Mouse (Mus musculus) left cerebral cortex, postnatal 10 days (tissue): ENCODE measurements at regions not wholly inside any gene's neighbourhood (a gene's known extent, or its start where the extent isn't known, plus 50 kb on each side); places are given as distances from the start of the nearest gene placed in this dataset.
"Not testable (repeated sequence)": the region's sequence is repeated elsewhere in the genome, so short reads cannot be mapped to it uniquely, and the experiment has no call there.

ENCODE experiments used
- DNase-seq, 2 experiments: peaks; one replicate each; pipeline ENCODE4 v3.0.0; 2021 to 2022; ENCODE audit warnings: low spot score in 2 of 2, mixed read lengths in 1 of 2; ENCODE audit errors: extremely low spot score in 1 of 2
- intact Hi-C: fragments of 180-260 bp; cut with DNase I; formaldehyde crosslinking; loops from one replicate; pipeline ENCODE4 v1.15.1; 2025

- intact Hi-C loops, result loop anchor here (10.0 kb wide), 1 partner anchor 628 kb away; no protein-coding TSS in a partner anchor
- peak in 1 of 2 experiments; percentile 7 for DNase-seq
Observed at GRCm38 (mm10) chr12:109747201-109747600, 147.1 kb upstream of the Rtl1 start.

- intact Hi-C loops, result loop anchor here (10.0 kb wide), 1 partner anchor 627 kb away; no protein-coding TSS in a partner anchor
- DNase-seq, result peak in 1 of 2 experiments; percentile 16
Observed at GRCm38 (mm10) chr12:109747776-109748175, 147.6 kb upstream of the Rtl1 start.

GRCm38 (mm10) chr12:109748326-109749059 is 148.4 kb upstream of the Rtl1 start:
- intact Hi-C loops, result loop anchor here (10.0 kb wide), 1 partner anchor 626 kb away; no protein-coding TSS in a partner anchor
- DNase-seq, result peak; percentile 52 to 53

- DNase-seq, result no peak
- intact Hi-C loops, result loop anchor here (10.0 kb wide), 1 partner anchor 626 kb away; no protein-coding TSS in a partner anchor
Observed at GRCm38 (mm10) chr12:109749256-109749655, 149.1 kb upstream of the Rtl1 start.

GRCm38 (mm10) chr12:109749711-109750243 is 149.6 kb upstream of the Rtl1 start:
- DNase-seq, result peak in 1 of 2 experiments; percentile 71
- intact Hi-C loops, result loop anchor here (10.0 kb wide), 1 partner anchor 625 kb away; no protein-coding TSS in a partner anchor

GRCm38 (mm10) chr12:109754986-109755385 is 154.9 kb upstream of the Rtl1 start:
- intact Hi-C loops, result no loop called here
- no peak for DNase-seq

- intact Hi-C loops, result no loop called here
- no peak for DNase-seq
Observed at GRCm38 (mm10) chr12:109764293-109764692, 164.2 kb upstream of the Rtl1 start.

GRCm38 (mm10) chr12:109766602-109767001 is 166.5 kb upstream of the Rtl1 start:
- intact Hi-C loops, DNase-seq: not testable (repeated sequence)

GRCm38 (mm10) chr12:109772543-109772942 is 172.4 kb upstream of the Rtl1 start:
- no peak for DNase-seq
- intact Hi-C loops, result no loop called here

GRCm38 (mm10) chr12:109773909-109774313 is 173.8 kb upstream of the Rtl1 start:
- intact Hi-C loops, result no loop called here
- no peak for DNase-seq

GRCm38 (mm10) chr12:109798846-109799245 is 198.7 kb upstream of the Rtl1 start:
- intact Hi-C loops, result no loop called here
- DNase-seq, result no peak

GRCm38 (mm10) chr12:109799395-109799794 is 199.3 kb upstream of the Rtl1 start:
- intact Hi-C loops, result no loop called here
- DNase-seq, result no peak

GRCm38 (mm10) chr12:109827241-109827915 is 227.2 kb upstream of the Rtl1 start:
- DNase-seq, result peak in 1 of 2 experiments; percentile 17
- intact Hi-C loops, result no loop called here

GRCm38 (mm10) chr12:109830303-109831020 is 230.3 kb upstream of the Rtl1 start:
- intact Hi-C loops, result no loop called here
- DNase-seq, result peak in 1 of 2 experiments; percentile 42

GRCm38 (mm10) chr12:109832964-109833363 is 232.8 kb upstream of the Rtl1 start:
- no peak for DNase-seq
- intact Hi-C loops, result no loop called here

GRCm38 (mm10) chr12:109836521-109836920 is 236.4 kb upstream of the Rtl1 start:
- DNase-seq, result no peak
- intact Hi-C loops, result no loop called here

GRCm38 (mm10) chr12:109839126-109839587 is 239.0 kb upstream of the Rtl1 start:
- peak in 1 of 2 experiments; percentile 42 for DNase-seq
- intact Hi-C loops, result no loop called here

GRCm38 (mm10) chr12:109839946-109840524 is 239.9 kb upstream of the Rtl1 start:
- no peak for DNase-seq
- intact Hi-C loops, result no loop called here
